Mouse (Mus musculus): Measurements from ENCODE around the gene Fndc10. TPM values are rescaled to one million over a fixed set of nuclear protein-coding genes. Genes with fewer than 3 reads are reported as not detected.
"Not testable (repeated sequence)": the region's sequence is repeated elsewhere in the genome, so short reads cannot be mapped to it uniquely, and the experiment has no call there.

Fndc10 gene
- 11.1 and 16.1 TPM in 2 replicates for polyA plus RNA-seq (2011; ENCODE audit: insufficient read length, low read depth, missing spikeins)

DNA sequence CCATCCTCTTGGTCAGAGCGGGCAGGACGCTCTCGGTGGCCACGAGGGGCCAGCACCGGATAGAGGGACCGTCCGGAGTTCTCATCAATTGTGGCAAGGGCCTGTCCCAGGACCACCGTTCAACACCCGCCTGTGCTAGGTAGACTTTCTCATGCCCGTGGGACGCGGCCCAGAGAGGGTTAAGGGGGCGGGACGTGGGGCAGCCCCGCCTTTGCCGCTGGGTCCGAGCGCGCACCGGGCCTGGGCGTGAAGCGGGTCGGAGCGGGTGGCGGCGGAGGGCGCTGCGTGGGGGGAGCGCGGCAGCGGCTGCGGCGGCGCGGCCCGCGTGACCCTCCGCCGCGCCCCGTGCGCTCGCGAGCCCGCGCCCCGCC is at the start of gene Fndc10:
TSS of gene Fndc10 (plus strand) at position 232 of the 371 bp plus-strand sequence.
- H3K4me3 ChIP-seq (ENCODE audit: insufficient read depth, low read length), result peak within 1 kb of the TSS; percentile 37
- TF ChIP-seq POLR2A (IDR thresholded peaks at IDR 0.05; ENCODE audit: low read depth, low read length) (peak; percentile 47; the same call in 1 of the 2 replicates), CTCF (IDR thresholded peaks at IDR 0.05; ENCODE audit: borderline replicate concordance, insufficient read depth, low read length) (no peak)
- peak within 1 kb of the TSS; percentile 1 for H3K27ac ChIP-seq (ENCODE audit: insufficient read depth, low read length)
- peaks cover 17% of the 10 kb centered on the region for H3K4me1 ChIP-seq (ENCODE audit: control insufficient read depth, insufficient read depth, low read length)

DNA sequence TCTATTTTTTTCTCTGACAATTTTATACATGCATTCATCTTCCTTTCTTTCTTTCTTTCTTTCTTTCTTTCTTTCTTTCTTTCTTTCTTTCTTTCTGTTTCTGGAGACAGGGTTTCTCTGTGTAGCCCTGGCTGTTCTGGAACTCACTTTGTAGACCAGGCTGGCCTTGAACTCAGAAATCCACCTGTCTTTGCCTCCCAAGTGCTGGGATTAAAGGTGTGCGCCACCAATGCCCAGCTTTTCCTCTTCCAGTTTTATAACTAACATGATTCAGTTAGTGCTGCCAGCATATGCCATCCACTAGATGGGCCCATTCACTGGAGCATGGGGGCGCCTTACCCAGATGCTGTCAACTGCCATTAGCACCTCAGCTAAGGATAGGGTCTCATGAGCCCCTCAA is 48.8 kb upstream of the Fndc10 start, which contains the start of gene Gm10563:
TSS of gene Gm10563 (minus strand) at position 101 of the 400 bp plus-strand sequence.
- H3K4me1 ChIP-seq (ENCODE audit: control insufficient read depth, insufficient read depth, low read length); H3K27ac ChIP-seq (ENCODE audit: insufficient read depth, low read length); H3K4me3 ChIP-seq (ENCODE audit: insufficient read depth, low read length): not testable (repeated sequence)

DNA sequence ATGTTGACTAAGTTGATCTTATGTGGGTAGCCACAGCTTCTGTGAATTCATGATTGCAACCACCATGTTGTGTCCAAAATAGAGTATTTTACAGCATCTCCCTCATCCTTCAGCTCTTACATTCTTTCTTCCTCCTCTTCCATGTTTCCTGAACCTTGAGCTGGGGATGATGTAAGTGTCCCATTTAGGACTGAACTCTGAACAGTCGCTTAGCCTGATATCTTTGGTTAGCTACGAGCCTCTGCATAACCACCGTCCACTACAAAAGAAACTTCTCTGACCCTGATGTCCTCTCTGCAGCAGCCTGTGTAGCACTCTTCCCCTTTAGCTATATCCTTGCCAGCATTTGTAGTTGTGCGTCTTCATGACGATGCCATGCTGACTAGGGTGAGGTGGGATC is 48.4 kb upstream of the Fndc10 start:
- no peak for TF ChIP-seq POLR2A (IDR thresholded peaks at IDR 0.05; ENCODE audit: low read depth, low read length)
- no peak for TF ChIP-seq CTCF (IDR thresholded peaks at IDR 0.05; ENCODE audit: borderline replicate concordance, insufficient read depth, low read length)
- H3K4me3 ChIP-seq (ENCODE audit: insufficient read depth, low read length), result no peak overlapping the region
- no peak overlapping the region for H3K27ac ChIP-seq (ENCODE audit: insufficient read depth, low read length)
- H3K4me1 ChIP-seq (ENCODE audit: control insufficient read depth, insufficient read depth, low read length), result no peaks in the 10 kb centered on the region

DNA sequence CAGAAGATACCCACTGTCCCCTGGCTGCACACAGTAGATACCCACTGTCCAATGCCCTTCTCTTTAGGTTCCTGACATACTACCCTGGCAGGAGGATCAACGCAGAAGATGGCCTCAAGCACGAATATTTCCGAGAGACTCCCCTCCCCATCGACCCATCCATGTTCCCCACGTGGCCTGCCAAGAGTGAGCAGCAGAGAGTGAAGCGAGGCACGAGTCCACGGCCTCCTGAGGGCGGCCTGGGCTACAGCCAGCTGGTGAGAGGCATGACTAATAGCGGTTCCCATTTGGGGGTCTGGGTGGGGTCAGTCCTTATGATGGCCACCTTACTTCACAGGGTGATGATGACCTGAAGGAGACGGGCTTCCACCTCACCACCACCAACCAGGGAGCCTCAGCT is 44.8 kb upstream of the Fndc10 start:
- TF ChIP-seq POLR2A (IDR thresholded peaks at IDR 0.05; ENCODE audit: low read depth, low read length) (no peak), CTCF (IDR thresholded peaks at IDR 0.05; ENCODE audit: borderline replicate concordance, insufficient read depth, low read length) (no peak)
- H3K27ac ChIP-seq (ENCODE audit: insufficient read depth, low read length), result no peak overlapping the region
- H3K4me1 ChIP-seq (ENCODE audit: control insufficient read depth, insufficient read depth, low read length), result no peaks in the 10 kb centered on the region; the same call in none of the 2 replicates
- H3K4me3 ChIP-seq (ENCODE audit: insufficient read depth, low read length), result no peak overlapping the region

DNA sequence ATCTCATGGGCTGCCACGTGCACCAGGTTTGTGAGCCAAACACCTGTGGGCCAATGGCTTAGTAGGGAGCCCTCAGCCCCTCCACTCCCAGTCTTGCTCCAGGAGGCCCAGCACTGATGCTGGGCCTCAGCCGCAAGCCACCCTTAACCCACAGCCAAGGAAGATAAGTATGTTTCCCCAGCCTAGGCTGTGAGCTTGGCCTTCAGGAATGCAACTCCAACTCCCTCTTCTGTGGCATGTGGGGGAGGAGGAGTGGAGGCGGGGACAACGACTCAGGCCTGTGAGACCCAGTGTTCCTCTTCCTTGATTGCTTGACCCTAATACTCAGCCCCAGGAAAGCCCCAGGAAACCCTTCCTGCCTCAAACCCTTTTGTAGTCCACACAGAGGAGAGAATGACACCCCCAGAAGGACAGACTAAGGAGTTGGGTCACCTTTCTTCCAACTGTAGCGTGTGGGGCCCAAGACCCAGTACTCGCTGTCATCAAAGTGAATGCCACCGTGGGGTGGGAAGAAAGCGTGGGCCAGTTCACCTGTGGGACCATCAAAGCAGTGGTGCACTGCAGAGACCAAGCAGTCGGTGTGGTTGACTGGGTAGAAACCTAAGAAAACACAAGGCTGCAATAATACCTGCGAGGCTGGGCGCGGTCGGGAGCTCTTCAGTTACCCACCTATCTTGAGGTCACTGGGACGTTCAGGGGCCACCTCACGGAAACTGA is 42.4 kb upstream of the Fndc10 start:
- Histone ChIP-seq H3K4me3 (ENCODE audit: insufficient read depth, low read length) (0 out of 2 replicates have a peak overlapping the region, but pooled peaks have one; percentile 33), H3K27ac (ENCODE audit: insufficient read depth, low read length) (peak overlapping the region; percentile 72), H3K4me1 (ENCODE audit: control insufficient read depth, insufficient read depth, low read length) (no peaks in the 10 kb centered on the region; the same call in none of the 2 replicates)
- TF ChIP-seq POLR2A (IDR thresholded peaks at IDR 0.05; ENCODE audit: low read depth, low read length) (0 out of 2 replicates have a peak, but pooled peaks have one; percentile 45), CTCF (IDR thresholded peaks at IDR 0.05; ENCODE audit: borderline replicate concordance, insufficient read depth, low read length) (no peak)

DNA sequence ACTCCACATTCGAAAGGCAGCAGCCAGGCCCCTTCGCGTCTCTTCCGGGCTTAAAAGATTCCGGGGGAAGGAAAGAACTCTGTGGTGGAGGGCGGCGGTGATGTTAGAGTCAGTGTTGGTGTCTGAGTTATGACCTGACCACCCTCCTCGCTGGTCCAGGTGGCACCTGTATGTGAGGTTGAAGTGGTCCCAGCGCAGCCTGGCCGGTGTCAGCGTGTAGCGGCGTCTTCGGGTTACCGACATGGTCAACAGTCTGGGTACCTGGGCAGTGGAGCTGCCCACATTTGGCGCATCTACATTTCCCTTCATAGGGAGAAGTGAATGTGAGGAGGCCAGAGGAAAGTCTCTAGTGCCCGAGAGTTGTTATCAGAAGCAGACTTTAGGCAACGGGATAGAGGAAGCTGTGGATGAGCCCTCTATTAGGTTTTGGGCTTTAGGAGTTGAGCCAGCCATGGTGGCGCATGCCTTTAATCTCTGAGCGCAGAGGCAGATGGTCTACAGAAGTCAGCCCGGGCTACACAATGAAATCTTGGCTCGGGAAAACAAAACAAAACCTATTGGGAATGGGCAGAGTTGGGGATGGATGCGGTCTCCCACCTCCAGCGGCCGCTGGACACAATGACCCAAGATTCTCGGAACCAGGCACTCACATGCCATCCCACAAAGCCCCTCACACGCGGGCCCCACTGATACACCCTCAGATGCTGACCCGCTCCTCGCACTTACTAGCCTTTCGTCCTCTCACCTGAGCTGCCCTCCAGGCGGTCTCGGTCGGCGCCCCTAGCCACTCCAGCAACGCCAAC is 41.7 kb upstream of the Fndc10 start:
- H3K4me3 ChIP-seq (ENCODE audit: insufficient read depth, low read length), result peak overlapping the region; percentile 33
- H3K27ac ChIP-seq (ENCODE audit: insufficient read depth, low read length), result peak overlapping the region; percentile 72
- TF ChIP-seq POLR2A (IDR thresholded peaks at IDR 0.05; ENCODE audit: low read depth, low read length), result no peak
- no peaks in the 10 kb centered on the region; the same call in none of the 2 replicates for H3K4me1 ChIP-seq (ENCODE audit: control insufficient read depth, insufficient read depth, low read length)

DNA sequence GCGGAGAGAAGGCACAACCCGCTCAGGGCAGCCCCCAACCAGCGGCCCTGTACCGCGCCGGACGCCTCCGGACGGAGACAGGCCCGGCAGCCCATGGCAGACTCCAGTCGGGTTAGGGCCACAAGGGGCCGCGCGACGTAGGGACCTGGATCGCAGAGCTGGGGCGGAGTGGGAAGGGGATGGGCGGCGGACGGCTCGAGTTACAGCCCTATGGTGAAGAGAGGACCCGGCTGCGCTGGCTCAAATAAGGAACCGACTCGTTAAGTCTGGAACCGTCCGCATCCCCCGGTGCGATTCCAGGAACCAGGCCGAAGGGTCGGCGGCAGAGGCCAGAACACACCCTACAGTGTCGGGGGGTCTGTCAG is 41.1 kb upstream of the Fndc10 start, which contains the start of gene Mmp23:
TSS of gene Mmp23 (minus strand) at position 299 of the 365 bp plus-strand sequence.
- Histone ChIP-seq H3K27ac (ENCODE audit: insufficient read depth, low read length) (peak within 1 kb of the TSS; percentile 72), H3K4me1 (ENCODE audit: control insufficient read depth, insufficient read depth, low read length) (no peaks in the 10 kb centered on the region; the same call in none of the 2 replicates), H3K4me3 (ENCODE audit: insufficient read depth, low read length) (peak within 1 kb of the TSS; percentile 33)
- no peak for TF ChIP-seq CTCF (IDR thresholded peaks at IDR 0.05; ENCODE audit: borderline replicate concordance, insufficient read depth, low read length)
- TF ChIP-seq POLR2A (IDR thresholded peaks at IDR 0.05; ENCODE audit: low read depth, low read length), result peak; percentile 68

DNA sequence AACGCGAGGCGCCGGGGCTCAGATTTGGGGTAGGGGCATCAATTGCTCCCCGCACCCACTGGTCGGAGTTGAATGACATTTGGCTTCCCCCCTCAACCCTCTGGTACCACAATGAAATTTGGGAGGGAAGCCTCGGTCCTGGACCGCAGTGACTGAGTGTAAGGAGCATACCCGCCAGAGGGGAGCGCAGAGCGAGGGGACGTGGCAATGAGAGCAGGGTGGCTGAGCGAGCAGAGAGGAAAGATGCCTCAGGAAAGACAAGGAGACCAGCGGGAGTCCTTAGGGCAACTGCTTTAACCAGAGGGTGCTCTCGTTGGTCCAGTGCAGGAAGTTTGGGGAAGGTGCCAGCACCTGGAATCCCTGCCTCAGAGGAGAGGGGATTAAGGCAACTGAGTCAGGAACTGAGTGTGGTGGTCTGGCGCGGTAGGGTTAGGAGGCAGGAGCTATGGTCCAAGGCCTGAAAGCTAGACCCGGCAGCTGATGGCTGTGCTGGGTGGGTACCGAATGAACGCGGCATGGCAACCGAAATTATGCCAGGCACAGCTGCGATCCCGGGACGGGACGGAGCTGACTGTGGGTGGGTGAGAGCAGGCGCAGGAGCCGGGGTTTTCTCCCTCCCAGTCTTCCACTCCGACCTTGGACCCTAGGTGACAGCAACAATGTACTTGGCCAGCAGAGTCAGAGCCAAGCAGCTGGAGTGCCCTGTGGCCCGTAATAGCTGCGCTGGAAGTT is 40.5 kb upstream of the Fndc10 start:
- H3K4me3 ChIP-seq (ENCODE audit: insufficient read depth, low read length), result peak overlapping the region; percentile 33; the same call in 1 of the 2 replicates
- TF ChIP-seq POLR2A (IDR thresholded peaks at IDR 0.05; ENCODE audit: low read depth, low read length) (peak; percentile 46), CTCF (IDR thresholded peaks at IDR 0.05; ENCODE audit: borderline replicate concordance, insufficient read depth, low read length) (peak; percentile 52; the same call in 1 of the 2 replicates)
- H3K27ac ChIP-seq (ENCODE audit: insufficient read depth, low read length), result peak overlapping the region; percentile 72
- H3K4me1 ChIP-seq (ENCODE audit: control insufficient read depth, insufficient read depth, low read length), result no peaks in the 10 kb centered on the region; the same call in none of the 2 replicates

DNA sequence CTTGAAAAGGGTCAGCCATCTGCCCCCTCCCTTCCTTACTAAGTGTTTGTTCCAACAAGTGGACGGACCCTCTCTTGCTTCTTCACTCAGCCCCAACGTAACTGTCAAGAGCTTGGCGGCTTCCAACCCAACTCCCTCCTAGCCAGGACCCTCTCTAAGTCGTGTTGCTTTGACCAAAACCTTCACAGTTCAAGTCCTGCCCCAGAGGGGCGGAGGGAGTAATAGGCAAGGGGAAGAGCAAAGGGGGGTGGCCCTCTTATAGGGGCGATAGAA is 40.0 kb upstream of the Fndc10 start:
- Histone ChIP-seq H3K4me1 (ENCODE audit: control insufficient read depth, insufficient read depth, low read length) (no peaks in the 10 kb centered on the region; the same call in none of the 2 replicates), H3K4me3 (ENCODE audit: insufficient read depth, low read length) (no peak overlapping the region), H3K27ac (ENCODE audit: insufficient read depth, low read length) (peak overlapping the region; percentile 72)
- TF ChIP-seq CTCF (IDR thresholded peaks at IDR 0.05; ENCODE audit: borderline replicate concordance, insufficient read depth, low read length) (no peak), POLR2A (IDR thresholded peaks at IDR 0.05; ENCODE audit: low read depth, low read length) (no peak)
